Mouse (Mus musculus) midbrain, embryonic 10.5 days (tissue): ENCODE measurements around the gene Apba1. TPM values are rescaled to one million over a fixed set of nuclear protein-coding genes. Genes with fewer than 3 reads are reported as not detected.

Experiments
- DNase-seq: peaks from one replicate; pipeline ENCODE4 v3.0.0-alpha.2; 2017; ENCODE audit warnings: low spot score
- H3K27ac ChIP-seq: fragments of 300-500 bp; sonication (generic); replicated peaks from 2 replicates; pipeline ENCODE4 v1.5.1; 2016; ENCODE audit warnings: mild to moderate bottlenecking
- H3K27me3 ChIP-seq: fragments of 300-500 bp; sonication (generic); 2 replicates; pipeline ENCODE4 v1.6.1; 2016; ENCODE audit warnings: low read depth, mild to moderate bottlenecking; ENCODE audit not compliant: poor library complexity, severe bottlenecking
- H3K36me3 ChIP-seq: fragments of 300-500 bp; sonication (generic); 2 replicates; pipeline ENCODE4 v1.6.1; 2016; ENCODE audit warnings: mild to moderate bottlenecking, moderate library complexity
- H3K4me1 ChIP-seq: fragments of 300-500 bp; sonication (generic); 2 replicates; pipeline ENCODE4 v1.6.1; 2016
- H3K4me3 ChIP-seq: fragments of 300-500 bp; sonication (generic); 2 replicates; pipeline ENCODE4 v1.5.1; 2016; ENCODE audit warnings: mild to moderate bottlenecking, moderate library complexity
- H3K9me3 ChIP-seq: fragments of 300-500 bp; sonication (generic); replicated peaks from 2 replicates; pipeline ENCODE4 v1.6.1; 2016; ENCODE audit warnings: mild to moderate bottlenecking
- WGBS: fragments of 180-500 bp; shearing (Covaris S2); methylation state at CpG from one replicate; pipeline ENCODE4 v1.1.7; 2016; 5-methylcytosine and 5-hydroxymethylcytosine counted together
- polyA plus RNA-seq: library from polyadenylated mRNA; unstranded; fragments of >200 nt; fragmentation: Nextera tagmentation; extraction: Ambion mirVana; gene quantifications from 2 replicates; pipeline ENCODE4 v1.2.1, GENCODE M21; 2016

The Apba1 gene
- polyA plus RNA-seq, 1 experiment from 2014 or later = 0.22 TPM

DNA sequence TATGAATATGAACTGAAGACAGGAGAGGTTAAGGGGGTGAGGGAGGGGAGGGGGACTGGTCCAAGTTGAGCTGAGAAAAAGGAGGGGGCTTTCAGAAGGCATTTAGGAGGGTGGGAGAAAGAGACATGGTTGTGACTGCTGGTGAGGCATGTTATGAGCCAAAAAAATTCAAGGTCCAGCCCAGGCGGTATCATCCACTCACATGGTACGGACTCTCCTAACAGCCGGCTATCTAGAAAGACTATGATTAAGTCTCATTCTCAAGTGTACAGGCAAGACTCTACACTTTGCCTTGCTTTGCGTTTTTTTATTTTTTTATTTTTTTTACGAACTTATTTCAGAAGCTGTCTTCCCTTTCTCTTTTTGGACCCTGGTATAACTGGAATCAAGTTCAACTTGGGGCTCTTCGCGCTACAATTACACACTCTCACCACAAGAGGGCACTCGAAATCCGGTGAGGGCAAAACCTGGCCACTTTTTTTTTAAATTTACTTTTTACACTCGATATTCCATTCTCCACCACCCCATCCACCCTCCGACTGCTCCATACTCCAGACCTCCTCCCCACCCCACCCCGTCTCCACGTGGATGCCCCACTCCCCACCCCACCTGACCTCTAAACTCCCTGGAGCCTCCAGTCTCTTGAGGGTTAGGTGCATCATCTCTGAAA lies 101.6 kb downstream of the Apba1 start:
- Histone ChIP-seq H3K27me3 (peaks cover 31% of the 10 kb centered on the region; the same call in 1 of the 2 replicates), H3K27ac (no peak overlapping the region), H3K4me1 (peaks cover 20% of the 10 kb centered on the region), H3K36me3 (no peaks in the 10 kb centered on the region), H3K4me3 (no peak overlapping the region), H3K9me3 (0 out of 2 replicates have a peak, but pooled peaks cover 3% of the 10 kb centered on the region)
- 36% methylated on average over 13 of the region's 13 CpGs for WGBS
- DNase-seq = peak; percentile 40

DNA sequence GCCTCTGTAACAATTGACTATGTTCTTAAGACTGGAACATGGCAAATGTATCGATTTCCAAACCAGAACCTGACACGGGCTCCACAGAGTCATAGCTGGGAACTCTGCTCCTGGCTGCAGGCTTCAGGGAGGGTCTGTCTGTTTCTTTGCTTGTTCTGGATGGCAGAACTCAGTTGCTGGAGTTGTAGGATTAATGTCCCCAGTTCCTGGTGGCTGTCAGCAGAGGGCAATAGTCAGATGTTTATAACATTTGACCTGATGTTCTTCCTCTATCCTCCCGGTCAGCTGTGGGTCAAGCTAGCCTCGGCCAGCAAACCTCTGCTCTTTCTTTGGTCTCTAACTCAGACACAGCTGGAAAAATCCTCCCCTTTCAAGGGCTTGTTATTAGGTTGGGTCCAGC lies 104.0 kb downstream of the Apba1 start:
- Histone ChIP-seq H3K4me3 (no peak overlapping the region), H3K9me3 (0 out of 2 replicates have a peak, but pooled peaks cover 3% of the 10 kb centered on the region), H3K27ac (no peak overlapping the region), H3K36me3 (no peaks in the 10 kb centered on the region), H3K27me3 (peaks cover 33% of the 10 kb centered on the region; the same call in 1 of the 2 replicates), H3K4me1 (peaks cover 20% of the 10 kb centered on the region)
- DNase-seq = no peak
- 42% methylated on average over 4 of the region's 4 CpGs for WGBS

DNA sequence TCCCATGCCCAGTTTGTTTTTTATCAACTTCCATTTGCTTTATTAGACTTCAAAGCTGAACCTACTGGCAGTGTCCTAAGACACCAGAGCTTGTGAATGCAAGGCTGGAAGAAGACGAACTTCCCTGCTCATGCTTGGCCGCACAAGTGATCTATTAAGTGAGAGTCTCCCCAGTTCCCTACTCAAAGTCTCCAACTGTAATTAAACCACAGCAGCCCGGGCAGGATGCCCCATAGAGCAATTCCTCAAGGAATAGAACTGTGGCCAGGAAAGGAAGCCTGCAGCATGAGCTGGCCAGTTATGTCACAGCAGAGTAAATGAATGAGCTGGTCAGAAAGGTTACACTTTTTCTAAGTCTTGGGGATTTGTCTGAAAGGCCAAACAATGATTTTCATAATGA lies 105.3 kb downstream of the Apba1 start:
- H3K27me3 ChIP-seq = peaks cover 33% of the 10 kb centered on the region; the same call in 1 of the 2 replicates
- H3K9me3 ChIP-seq = no peaks in the 10 kb centered on the region
- WGBS = 46% methylated on average over 3 of the region's 3 CpGs
- no peak overlapping the region for H3K27ac ChIP-seq
- H3K36me3 ChIP-seq = no peaks in the 10 kb centered on the region
- no peak overlapping the region for H3K4me3 ChIP-seq
- DNase-seq = no peak
- peaks cover 20% of the 10 kb centered on the region for H3K4me1 ChIP-seq

DNA sequence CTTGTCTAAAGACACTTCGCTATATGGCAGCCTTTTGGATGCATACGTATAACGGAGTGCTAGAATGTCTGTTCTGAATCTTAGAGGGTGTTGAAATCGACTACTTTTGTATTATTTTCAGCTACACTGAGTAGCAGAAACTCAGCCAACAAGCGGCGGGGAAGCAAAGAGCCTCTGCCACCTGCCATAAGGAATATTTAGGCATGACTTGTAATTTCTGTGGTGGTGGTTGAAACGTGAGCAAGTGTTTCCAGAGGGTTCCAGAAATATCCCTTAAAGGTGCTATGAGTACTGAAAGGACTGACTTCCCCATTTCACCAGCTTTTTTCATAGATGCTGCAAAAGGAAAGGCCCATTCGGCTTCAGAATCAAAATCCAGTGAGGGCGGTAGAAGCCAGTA lies 107.4 kb downstream of the Apba1 start:
- 93% methylated on average over 9 of the region's 9 CpGs for WGBS
- H3K9me3 ChIP-seq = no peaks in the 10 kb centered on the region

DNA sequence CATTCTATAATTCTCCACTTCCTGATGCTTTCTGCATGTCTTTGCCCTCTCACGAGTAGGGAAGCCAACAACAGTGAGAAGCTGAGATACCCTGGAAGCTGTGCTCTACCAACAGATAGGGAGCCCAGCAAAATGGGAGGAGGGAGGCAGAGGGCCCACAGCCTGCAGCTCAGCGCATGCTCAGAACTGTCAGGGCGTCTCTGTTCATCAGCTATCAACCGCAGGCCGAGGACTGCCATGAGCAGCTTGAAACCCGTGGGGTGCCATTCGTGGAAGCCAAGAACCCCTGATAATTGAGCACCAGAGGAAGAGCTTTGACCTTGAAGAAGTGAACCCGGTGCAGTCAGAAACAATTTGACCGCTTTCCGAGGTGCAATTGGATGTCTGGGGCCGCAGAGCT lies 108.4 kb downstream of the Apba1 start:
- Histone ChIP-seq H3K9me3 (no peaks in the 10 kb centered on the region), H3K4me3 (no peak overlapping the region), H3K27me3 (peaks cover 20% of the 10 kb centered on the region; the same call in 1 of the 2 replicates), H3K36me3 (no peaks in the 10 kb centered on the region), H3K4me1 (peaks cover 20% of the 10 kb centered on the region), H3K27ac (no peak overlapping the region)
- DNase-seq = no peak
- WGBS = 86% methylated on average over 11 of the region's 11 CpGs

More for the DNA sequence above, 107.4 kb downstream of the Apba1 start:
- no peaks in the 10 kb centered on the region for H3K36me3 ChIP-seq
- no peak overlapping the region for H3K27ac ChIP-seq
- H3K4me3 ChIP-seq = no peak overlapping the region
- no peak for DNase-seq
- peaks cover 30% of the 10 kb centered on the region; the same call in 1 of the 2 replicates for H3K27me3 ChIP-seq
- H3K4me1 ChIP-seq = peaks cover 20% of the 10 kb centered on the region

DNA sequence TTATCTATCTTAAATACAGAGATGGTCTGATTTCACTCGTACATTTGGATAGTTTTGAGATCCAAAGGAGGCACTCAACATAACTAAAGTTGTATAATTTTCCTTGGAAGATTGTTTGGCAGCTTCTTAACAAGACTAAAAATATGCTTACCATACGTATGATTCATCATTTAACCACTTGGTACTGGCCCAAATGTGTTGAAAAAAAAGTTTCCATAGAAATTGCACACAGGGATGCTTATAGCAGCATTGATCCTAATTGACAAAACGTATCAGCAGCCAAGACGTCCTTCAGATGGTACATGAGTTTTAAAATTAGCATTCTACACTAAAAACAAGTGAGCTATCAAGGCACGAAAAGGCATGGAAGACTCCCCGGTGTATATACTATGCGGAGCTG lies 108.9 kb downstream of the Apba1 start:
- peaks cover 20% of the 10 kb centered on the region for H3K4me1 ChIP-seq
- H3K36me3 ChIP-seq = no peaks in the 10 kb centered on the region
- DNase-seq = no peak
- WGBS = 89% methylated on average over 7 of the region's 7 CpGs
- peaks cover 16% of the 10 kb centered on the region; the same call in 1 of the 2 replicates for H3K27me3 ChIP-seq
- H3K4me3 ChIP-seq = no peak overlapping the region
- H3K9me3 ChIP-seq = no peaks in the 10 kb centered on the region
- H3K27ac ChIP-seq = no peak overlapping the region

DNA sequence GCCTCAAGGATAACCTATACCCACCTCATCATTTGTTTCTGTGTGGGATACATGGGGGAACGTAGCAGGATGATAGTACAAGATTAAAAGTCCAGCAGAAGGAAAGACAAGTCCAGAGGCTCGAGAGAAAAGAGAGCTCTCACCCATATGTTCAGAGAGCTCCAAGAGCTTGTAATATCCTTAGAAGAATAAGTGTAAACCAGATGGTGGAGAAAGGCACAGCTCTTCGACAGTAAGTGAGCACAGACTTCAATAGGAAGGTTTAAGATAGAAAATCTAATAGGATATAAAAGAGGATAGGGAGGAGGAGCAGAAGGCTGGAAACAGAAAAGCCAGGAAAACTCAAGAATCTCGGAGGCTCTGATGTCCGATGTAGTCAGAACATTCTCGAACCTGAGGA lies 115.8 kb downstream of the Apba1 start:
- Histone ChIP-seq H3K36me3 (no peaks in the 10 kb centered on the region), H3K27me3 (no peaks in the 10 kb centered on the region), H3K27ac (no peak overlapping the region), H3K4me1 (no peaks in the 10 kb centered on the region), H3K9me3 (no peaks in the 10 kb centered on the region), H3K4me3 (no peak overlapping the region)
- 88% methylated on average over 6 of the region's 6 CpGs for WGBS
- DNase-seq = no peak

DNA sequence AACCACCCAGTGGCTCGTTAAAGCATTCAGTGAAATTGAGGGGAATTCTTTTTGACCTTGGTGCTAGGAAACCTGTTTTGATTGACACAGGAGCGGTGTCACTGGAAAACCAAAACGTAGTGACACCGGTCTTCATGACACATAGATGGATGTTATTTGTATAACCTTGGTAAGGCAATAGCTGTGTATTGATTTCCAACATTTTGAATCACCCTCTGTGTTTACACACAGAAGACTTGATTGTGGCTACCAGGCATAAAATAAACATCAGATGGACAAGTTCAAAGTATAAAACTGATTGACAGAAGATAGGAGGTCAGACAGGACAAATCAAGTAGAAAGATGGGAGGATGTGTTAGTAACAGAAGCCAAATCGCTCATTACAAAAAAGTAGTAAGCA lies 117.1 kb downstream of the Apba1 start:
- Histone ChIP-seq H3K36me3 (no peaks in the 10 kb centered on the region), H3K4me1 (no peaks in the 10 kb centered on the region), H3K27me3 (no peaks in the 10 kb centered on the region), H3K27ac (no peak overlapping the region), H3K9me3 (no peaks in the 10 kb centered on the region), H3K4me3 (no peak overlapping the region)
- DNase-seq = no peak
- WGBS = 90% methylated on average over 5 of the region's 5 CpGs

DNA sequence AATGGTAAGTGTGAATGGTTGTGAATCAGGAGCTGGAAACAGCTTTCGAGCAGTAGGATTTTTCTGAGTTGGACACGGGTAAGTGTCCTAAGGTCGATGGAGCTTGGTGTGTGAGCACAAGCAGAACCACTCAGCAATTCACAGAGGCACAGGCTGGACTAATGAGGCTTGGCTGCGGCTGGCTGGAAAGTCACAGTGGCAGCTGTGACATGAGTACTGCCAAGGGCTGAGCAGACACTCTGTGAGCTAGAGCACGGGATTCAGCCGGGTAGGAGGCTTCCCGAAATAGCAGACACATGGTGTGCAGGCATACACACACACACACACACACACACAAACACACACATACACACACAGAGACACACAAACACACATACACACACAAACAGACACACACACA lies 121.2 kb downstream of the Apba1 start:
- Histone ChIP-seq H3K4me3 (no peak overlapping the region), H3K36me3 (no peaks in the 10 kb centered on the region), H3K27me3 (no peaks in the 10 kb centered on the region), H3K27ac (no peak overlapping the region), H3K9me3 (no peaks in the 10 kb centered on the region), H3K4me1 (no peaks in the 10 kb centered on the region)
- WGBS = 84% methylated on average over 7 of the region's 7 CpGs
- no peak for DNase-seq

DNA sequence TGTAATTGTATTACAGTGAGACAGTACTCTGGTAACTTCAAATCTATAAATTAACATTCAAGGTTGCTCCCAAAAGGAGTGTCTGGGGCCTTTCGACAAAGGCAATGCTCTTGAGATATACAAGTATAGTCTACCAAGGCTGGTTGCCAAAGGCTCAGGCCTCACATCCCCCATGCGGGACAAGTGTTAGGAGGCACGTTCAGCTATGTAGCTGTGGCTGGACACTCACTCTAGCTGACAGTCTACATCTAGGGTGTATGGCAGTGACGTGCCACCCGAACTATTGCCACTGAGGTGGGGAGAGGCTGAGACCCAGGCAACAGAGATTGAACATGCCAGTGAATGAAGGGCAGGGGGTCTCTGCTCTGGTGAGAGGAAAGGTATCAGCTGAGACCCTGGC lies 127.5 kb downstream of the Apba1 start:
- 93% methylated on average over 5 of the region's 5 CpGs for WGBS
- Histone ChIP-seq H3K9me3 (no peaks in the 10 kb centered on the region), H3K27ac (no peak overlapping the region), H3K36me3 (no peaks in the 10 kb centered on the region), H3K27me3 (peaks cover 15% of the 10 kb centered on the region), H3K4me3 (no peak overlapping the region), H3K4me1 (no peaks in the 10 kb centered on the region)
- DNase-seq = no peak

DNA sequence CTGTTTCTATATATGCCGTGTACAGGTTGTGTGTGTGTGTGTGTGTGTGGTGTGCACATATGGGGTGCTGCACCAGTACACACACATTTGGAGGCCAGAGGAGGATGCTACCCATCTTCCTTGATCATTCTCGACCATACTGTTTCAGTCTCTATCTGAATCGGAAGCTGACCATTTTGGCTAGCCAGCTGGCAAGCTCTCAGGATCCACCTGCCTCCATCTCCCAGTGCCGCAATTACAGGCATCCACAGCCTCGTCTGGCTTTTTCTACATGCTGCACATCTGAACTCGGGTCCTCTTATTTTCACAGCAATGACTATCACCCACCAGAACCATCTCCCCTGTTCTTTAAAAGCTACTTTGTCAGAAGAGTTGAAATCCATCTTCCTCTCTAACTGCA lies 132.7 kb downstream of the Apba1 start:
- Histone ChIP-seq H3K4me1 (peaks cover 19% of the 10 kb centered on the region), H3K27me3 (peaks cover 68% of the 10 kb centered on the region), H3K9me3 (peaks cover 11% of the 10 kb centered on the region; the same call in 1 of the 2 replicates), H3K36me3 (no peaks in the 10 kb centered on the region), H3K27ac (no peak overlapping the region), H3K4me3 (no peak overlapping the region)
- no peak for DNase-seq
- 89% methylated on average over 6 of the region's 6 CpGs for WGBS

DNA sequence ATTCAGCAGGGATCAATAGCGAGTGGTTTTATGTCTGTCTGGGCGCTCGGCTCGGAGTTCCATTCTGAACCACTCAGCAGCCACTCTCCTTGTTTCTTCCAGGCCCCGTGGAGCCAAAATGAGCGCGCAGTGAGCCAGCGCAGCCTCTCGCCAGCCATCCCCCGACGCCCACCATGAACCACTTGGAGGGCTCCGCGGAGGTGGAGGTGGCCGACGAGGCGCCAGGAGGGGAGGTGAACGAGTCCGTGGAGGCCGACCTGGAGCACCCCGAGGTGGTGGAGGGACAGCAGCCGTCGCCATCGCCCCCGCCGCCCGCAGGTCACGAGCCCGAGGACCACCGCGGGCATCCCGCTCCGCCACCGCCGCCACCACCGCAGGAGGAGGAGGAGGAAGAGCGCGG lies 133.9 kb downstream of the Apba1 start:
- DNase-seq = no peak
- 28% methylated on average over 35 of the region's 37 CpGs for WGBS
- peaks cover 80% of the 10 kb centered on the region for H3K27me3 ChIP-seq
- H3K4me1 ChIP-seq = peaks cover 21% of the 10 kb centered on the region
- peak overlapping the region; percentile 68; the same call in 1 of the 2 replicates for H3K27ac ChIP-seq
- H3K9me3 ChIP-seq = peaks cover 11% of the 10 kb centered on the region; the same call in 1 of the 2 replicates
- peak overlapping the region; percentile 52 for H3K4me3 ChIP-seq
- no peaks in the 10 kb centered on the region for H3K36me3 ChIP-seq

DNA sequence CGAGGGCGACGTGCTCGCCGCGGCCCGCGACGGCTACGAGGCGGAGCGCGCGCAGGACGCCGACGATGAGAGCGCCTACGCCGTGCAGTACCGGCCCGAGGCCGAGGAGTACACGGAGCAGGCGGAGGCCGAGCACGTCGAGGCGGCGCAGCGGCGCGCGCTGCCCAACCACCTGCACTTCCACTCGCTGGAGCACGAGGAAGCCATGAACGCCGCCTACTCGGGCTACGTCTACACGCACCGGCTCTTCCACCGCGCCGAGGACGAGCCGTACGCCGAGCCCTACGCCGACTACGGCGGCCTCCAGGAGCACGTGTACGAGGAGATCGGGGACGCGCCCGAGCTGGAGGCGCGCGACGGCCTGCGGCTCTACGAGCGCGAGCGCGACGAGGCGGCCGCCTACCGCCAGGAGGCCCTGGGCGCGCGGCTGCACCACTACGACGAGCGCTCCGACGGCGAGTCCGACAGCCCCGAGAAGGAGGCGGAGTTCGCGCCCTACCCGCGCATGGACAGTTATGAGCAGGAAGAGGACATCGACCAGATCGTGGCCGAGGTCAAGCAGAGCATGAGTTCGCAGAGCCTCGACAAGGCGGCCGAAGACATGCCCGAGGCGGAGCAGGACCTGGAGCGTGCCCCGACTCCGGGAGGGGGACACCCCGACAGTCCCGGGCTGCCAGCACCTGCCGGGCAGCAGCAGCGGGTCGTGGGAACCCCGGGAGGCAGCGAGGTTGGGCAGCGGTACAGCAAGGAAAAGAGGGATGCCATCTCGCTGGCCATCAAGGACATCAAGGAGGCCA lies 134.6 kb downstream of the Apba1 start:
- H3K4me3 ChIP-seq = peak overlapping the region; percentile 52
- H3K27ac ChIP-seq = peak overlapping the region; percentile 68; the same call in 1 of the 2 replicates
- 21% methylated on average over 110 of the region's 110 CpGs for WGBS
- H3K36me3 ChIP-seq = no peaks in the 10 kb centered on the region
- peaks cover 11% of the 10 kb centered on the region; the same call in 1 of the 2 replicates for H3K9me3 ChIP-seq
- DNase-seq = peak; percentile 49
- H3K27me3 ChIP-seq = peaks cover 86% of the 10 kb centered on the region
- peaks cover 27% of the 10 kb centered on the region for H3K4me1 ChIP-seq
